Mouse (Mus musculus): Measurements from ENCODE around the gene 4930404H24Rik. TPM values are rescaled to one million over a fixed set of nuclear protein-coding genes. Genes with fewer than 3 reads are reported as not detected.

Gene 4930404H24Rik
- polyA plus RNA-seq, 1 experiment, result 4.2 TPM

GRCm38 (mm10) chr2:153528571-153529364 is 36.2 kb downstream of the 4930404H24Rik start:
- no peak for TF ChIP-seq CTCF (IDR thresholded peaks at IDR 0.05; ENCODE audit: control insufficient read depth, insufficient read depth, insufficient replicate concordance, low read depth, low read length)
- no peak for TF ChIP-seq POLR2A (IDR thresholded peaks at IDR 0.05; ENCODE audit: control insufficient read depth, low read depth, low read length)
- Histone ChIP-seq H3K4me1 (ENCODE audit: control insufficient read depth, insufficient read depth, low read length) (peaks cover 16% of the 10 kb centered on the region), H3K4me3 (ENCODE audit: control insufficient read depth, low read depth, low read length) (no peak overlapping the region; the same call in 1 of the 2 replicates), H3K27me3 (ENCODE audit: control insufficient read depth, insufficient read depth, low read length) (peaks cover 2% of the 10 kb centered on the region), H3K36me3 (ENCODE audit: control insufficient read depth, insufficient read depth, low read length) (no peaks in the 10 kb centered on the region), H3K27ac (ENCODE audit: control insufficient read depth, insufficient read depth, low read depth, low read length) (no peak overlapping the region)

- H3K27ac ChIP-seq (ENCODE audit: control insufficient read depth, insufficient read depth, low read depth, low read length), result no peak overlapping the region
- TF ChIP-seq POLR2A (IDR thresholded peaks at IDR 0.05; ENCODE audit: control insufficient read depth, low read depth, low read length) (no peak), CTCF (IDR thresholded peaks at IDR 0.05; ENCODE audit: control insufficient read depth, insufficient read depth, insufficient replicate concordance, low read depth, low read length) (no peak)
- H3K36me3 ChIP-seq (ENCODE audit: control insufficient read depth, insufficient read depth, low read length), result no peaks in the 10 kb centered on the region
- peaks cover 16% of the 10 kb centered on the region for H3K4me1 ChIP-seq (ENCODE audit: control insufficient read depth, insufficient read depth, low read length)
- H3K4me3 ChIP-seq (ENCODE audit: control insufficient read depth, low read depth, low read length), result peak overlapping the region; percentile 83
- H3K27me3 ChIP-seq (ENCODE audit: control insufficient read depth, insufficient read depth, low read length), result peaks cover 2% of the 10 kb centered on the region
Measured at GRCm38 (mm10) chr2:153529365-153529781, 36.8 kb downstream of the 4930404H24Rik start.

DNA sequence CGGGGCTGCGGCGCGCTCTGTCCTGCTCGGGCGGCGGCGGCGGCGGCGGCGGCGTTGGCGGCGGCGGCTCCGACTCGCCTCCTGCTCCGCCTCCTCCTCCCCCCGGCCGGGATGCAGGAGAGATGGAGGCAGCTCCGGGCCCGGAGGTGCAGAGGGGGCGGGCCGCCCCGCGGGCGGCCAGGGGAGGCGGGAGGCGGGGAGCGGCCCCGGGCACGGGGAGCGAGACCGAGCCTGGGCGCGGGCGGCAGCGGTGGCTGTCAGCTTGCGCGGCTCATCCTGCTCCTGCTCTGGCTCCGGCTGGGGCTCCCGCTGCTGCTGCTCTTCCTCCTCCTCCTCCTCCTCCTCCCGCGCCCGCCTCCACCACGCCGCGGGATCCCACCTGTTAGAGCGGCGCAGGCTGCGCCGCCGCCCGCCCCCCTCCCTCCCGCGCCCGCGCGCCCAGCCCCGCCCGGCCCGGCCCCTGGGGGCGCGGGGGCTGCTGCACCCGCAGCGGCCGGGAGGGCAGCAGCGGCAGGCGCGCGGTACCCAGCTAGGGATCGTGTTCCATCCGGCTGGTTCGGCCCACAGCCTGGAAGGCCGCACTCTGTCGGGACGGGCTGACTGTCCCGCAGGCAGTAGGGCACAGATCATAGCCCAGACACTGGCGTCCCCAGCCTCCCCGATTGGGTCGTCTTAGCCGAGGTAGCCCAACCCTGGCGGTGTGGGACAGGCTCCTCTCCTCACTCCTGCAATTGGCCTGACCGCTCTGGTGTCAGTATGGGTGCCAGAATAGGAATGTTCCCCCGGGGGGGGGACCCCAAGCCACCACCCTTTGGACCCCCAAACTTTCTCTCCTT is 37.6 kb downstream of the 4930404H24Rik start, which contains the start of gene Nol4l:
Nol4l (minus strand) TSS at position 41 of the 836 bp plus-strand sequence.
- Histone ChIP-seq H3K27me3 (ENCODE audit: control insufficient read depth, insufficient read depth, low read length) (peaks cover 2% of the 10 kb centered on the region), H3K36me3 (ENCODE audit: control insufficient read depth, insufficient read depth, low read length) (no peaks in the 10 kb centered on the region), H3K27ac (ENCODE audit: control insufficient read depth, insufficient read depth, low read depth, low read length) (no peak within 1 kb of the TSS), H3K4me1 (ENCODE audit: control insufficient read depth, insufficient read depth, low read length) (peaks cover 16% of the 10 kb centered on the region), H3K4me3 (ENCODE audit: control insufficient read depth, low read depth, low read length) (peak within 1 kb of the TSS; percentile 83)
- TF ChIP-seq POLR2A (IDR thresholded peaks at IDR 0.05; ENCODE audit: control insufficient read depth, low read depth, low read length), result no peak
- TF ChIP-seq CTCF (IDR thresholded peaks at IDR 0.05; ENCODE audit: control insufficient read depth, insufficient read depth, insufficient replicate concordance, low read depth, low read length), result no peak

- TF ChIP-seq POLR2A (IDR thresholded peaks at IDR 0.05; ENCODE audit: control insufficient read depth, low read depth, low read length), result no peak
- no peak for TF ChIP-seq CTCF (IDR thresholded peaks at IDR 0.05; ENCODE audit: control insufficient read depth, insufficient read depth, insufficient replicate concordance, low read depth, low read length)
- peaks cover 16% of the 10 kb centered on the region for H3K4me1 ChIP-seq (ENCODE audit: control insufficient read depth, insufficient read depth, low read length)
- no peaks in the 10 kb centered on the region for H3K36me3 ChIP-seq (ENCODE audit: control insufficient read depth, insufficient read depth, low read length)
- H3K4me3 ChIP-seq (ENCODE audit: control insufficient read depth, low read depth, low read length), result no peak overlapping the region
- no peak overlapping the region for H3K27ac ChIP-seq (ENCODE audit: control insufficient read depth, insufficient read depth, low read depth, low read length)
- peaks cover 2% of the 10 kb centered on the region for H3K27me3 ChIP-seq (ENCODE audit: control insufficient read depth, insufficient read depth, low read length)
Measured at GRCm38 (mm10) chr2:153530948-153531347, 38.4 kb downstream of the 4930404H24Rik start.

DNA sequence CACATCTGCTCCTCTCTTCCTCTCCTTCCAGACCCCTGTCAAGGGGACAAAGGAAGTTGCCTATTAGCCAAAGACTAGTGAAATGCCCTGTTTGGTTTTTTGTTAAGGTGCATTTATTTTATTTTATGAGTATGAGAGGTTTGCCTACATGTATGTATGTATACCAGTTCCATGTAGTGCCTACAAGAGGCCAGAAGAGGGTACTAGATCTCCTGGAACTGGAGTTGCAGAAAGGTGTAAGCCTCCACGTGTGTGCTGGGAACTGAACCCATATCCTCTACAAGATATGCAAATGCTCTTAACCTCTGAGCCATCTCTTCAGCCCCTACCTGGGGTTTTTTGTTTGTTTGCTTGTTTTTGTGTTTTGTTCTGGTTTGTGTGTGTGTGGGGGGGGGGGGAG is 41.4 kb downstream of the 4930404H24Rik start:
- H3K4me3 ChIP-seq (ENCODE audit: control insufficient read depth, low read depth, low read length), result no peak overlapping the region
- peaks cover 7% of the 10 kb centered on the region for H3K4me1 ChIP-seq (ENCODE audit: control insufficient read depth, insufficient read depth, low read length)
- H3K27ac ChIP-seq (ENCODE audit: control insufficient read depth, insufficient read depth, low read depth, low read length), result no peak overlapping the region
- TF ChIP-seq POLR2A (IDR thresholded peaks at IDR 0.05; ENCODE audit: control insufficient read depth, low read depth, low read length) (no peak), CTCF (IDR thresholded peaks at IDR 0.05; ENCODE audit: control insufficient read depth, insufficient read depth, insufficient replicate concordance, low read depth, low read length) (no peak)
- H3K27me3 ChIP-seq (ENCODE audit: control insufficient read depth, insufficient read depth, low read length), result no peaks in the 10 kb centered on the region; the same call in 1 of the 2 replicates
- H3K36me3 ChIP-seq (ENCODE audit: control insufficient read depth, insufficient read depth, low read length), result no peaks in the 10 kb centered on the region

- H3K36me3 ChIP-seq (ENCODE audit: control insufficient read depth, insufficient read depth, low read length), result no peaks in the 10 kb centered on the region
- no peak overlapping the region for H3K27ac ChIP-seq (ENCODE audit: control insufficient read depth, insufficient read depth, low read depth, low read length)
- H3K27me3 ChIP-seq (ENCODE audit: control insufficient read depth, insufficient read depth, low read length), result no peaks in the 10 kb centered on the region
- no peak for TF ChIP-seq CTCF (IDR thresholded peaks at IDR 0.05; ENCODE audit: control insufficient read depth, insufficient read depth, insufficient replicate concordance, low read depth, low read length)
- no peak for TF ChIP-seq POLR2A (IDR thresholded peaks at IDR 0.05; ENCODE audit: control insufficient read depth, low read depth, low read length)
- H3K4me3 ChIP-seq (ENCODE audit: control insufficient read depth, low read depth, low read length), result no peak overlapping the region
- peaks cover 2% of the 10 kb centered on the region for H3K4me1 ChIP-seq (ENCODE audit: control insufficient read depth, insufficient read depth, low read length)
Measured at GRCm38 (mm10) chr2:153538898-153539297, 46.3 kb downstream of the 4930404H24Rik start.

All from testis, adult 2 months (tissue).